Mouse (Mus musculus): ENCODE measurements around the gene Nectin2.

Gene Nectin2

GRCm38 (mm10) chr7:19710650-19711049 lies 39.6 kb downstream of the Nectin2 start:
- no peak for DNase-seq (ENCODE audit: low spot score in 2 of 2)

GRCm38 (mm10) chr7:19705271-19705670 lies 45.0 kb downstream of the Nectin2 start:
- no peak for DNase-seq (ENCODE audit: low spot score in 2 of 2)

- DNase-seq (ENCODE audit: low spot score in 2 of 2): no peak
Measured at GRCm38 (mm10) chr7:19704475-19704874, 45.8 kb downstream of the Nectin2 start.

- DNase-seq (ENCODE audit: low spot score in 2 of 2): no peak
Measured at GRCm38 (mm10) chr7:19702859-19703555, 47.3 kb downstream of the Nectin2 start.

- DNase-seq (ENCODE audit: low spot score in 2 of 2): peak in 1 of 2 experiments; percentile 71
Measured at GRCm38 (mm10) chr7:19701069-19701761, 49.1 kb downstream of the Nectin2 start.

GRCm38 (mm10) chr7:19700299-19701068 lies 49.8 kb downstream of the Nectin2 start:
- no peak for DNase-seq (ENCODE audit: low spot score in 2 of 2)

- no peak for DNase-seq (ENCODE audit: low spot score in 2 of 2)
Measured at GRCm38 (mm10) chr7:19699827-19700148, 50.5 kb downstream of the Nectin2 start.

GRCm38 (mm10) chr7:19698907-19699826 lies 51.1 kb downstream of the Nectin2 start, which contains the start of gene Apoe:
TSS of gene Apoe (minus strand) at chr7:19699188.
- peak; percentile 73 to 79 for DNase-seq (ENCODE audit: low spot score in 2 of 2)

- DNase-seq (ENCODE audit: low spot score in 2 of 2): no peak
Measured at GRCm38 (mm10) chr7:19697949-19698906, 52.1 kb downstream of the Nectin2 start.

GRCm38 (mm10) chr7:19696336-19696873 lies 53.9 kb downstream of the Nectin2 start:
- no peak for DNase-seq (ENCODE audit: low spot score in 2 of 2)

GRCm38 (mm10) chr7:19695881-19696280 lies 54.4 kb downstream of the Nectin2 start:
- no peak for DNase-seq (ENCODE audit: low spot score in 2 of 2)

GRCm38 (mm10) chr7:19695213-19695594 lies 55.1 kb downstream of the Nectin2 start:
- no peak for DNase-seq (ENCODE audit: low spot score in 2 of 2)

GRCm38 (mm10) chr7:19694336-19695212 lies 55.7 kb downstream of the Nectin2 start:
- DNase-seq (ENCODE audit: low spot score in 2 of 2): no peak

- DNase-seq (ENCODE audit: low spot score in 2 of 2): peak in 1 of 2 experiments; percentile 39
Measured at GRCm38 (mm10) chr7:19693421-19693820, 56.9 kb downstream of the Nectin2 start.

- DNase-seq (ENCODE audit: low spot score in 2 of 2): no peak
Measured at GRCm38 (mm10) chr7:19691873-19692865, 58.1 kb downstream of the Nectin2 start, which contains the start of gene Apoc1. TSS of gene Apoc1 (minus strand) at chr7:19692660.

GRCm38 (mm10) chr7:19691434-19691833 lies 58.8 kb downstream of the Nectin2 start:
- no peak for DNase-seq (ENCODE audit: low spot score in 2 of 2)

GRCm38 (mm10) chr7:19690845-19691244 lies 59.4 kb downstream of the Nectin2 start:
- DNase-seq (ENCODE audit: low spot score in 2 of 2): no peak

- DNase-seq (ENCODE audit: low spot score in 2 of 2): no peak
Measured at GRCm38 (mm10) chr7:19688611-19689010, 61.7 kb downstream of the Nectin2 start.

All from frontal cortex, postnatal 10 days (tissue).